Mouse (Mus musculus): ENCODE measurements around the gene Kcnip4.

Gene Kcnip4

GRCm38 (mm10) chr5:49356381-49356780 lies 168.3 kb downstream of the Kcnip4 start:
- DNase-seq (ENCODE audit: low read depth, low spot score) = no peak

GRCm38 (mm10) chr5:49352061-49352460 lies 172.6 kb downstream of the Kcnip4 start:
- no peak for DNase-seq (ENCODE audit: low read depth, low spot score)

GRCm38 (mm10) chr5:49350126-49350909 lies 174.4 kb downstream of the Kcnip4 start:
- peak; percentile 1 for DNase-seq (ENCODE audit: low read depth, low spot score)

GRCm38 (mm10) chr5:49349541-49349940 lies 175.2 kb downstream of the Kcnip4 start:
- DNase-seq (ENCODE audit: low read depth, low spot score) = no peak

GRCm38 (mm10) chr5:49348511-49348910 lies 176.2 kb downstream of the Kcnip4 start:
- DNase-seq (ENCODE audit: low read depth, low spot score) = no peak

DNA sequence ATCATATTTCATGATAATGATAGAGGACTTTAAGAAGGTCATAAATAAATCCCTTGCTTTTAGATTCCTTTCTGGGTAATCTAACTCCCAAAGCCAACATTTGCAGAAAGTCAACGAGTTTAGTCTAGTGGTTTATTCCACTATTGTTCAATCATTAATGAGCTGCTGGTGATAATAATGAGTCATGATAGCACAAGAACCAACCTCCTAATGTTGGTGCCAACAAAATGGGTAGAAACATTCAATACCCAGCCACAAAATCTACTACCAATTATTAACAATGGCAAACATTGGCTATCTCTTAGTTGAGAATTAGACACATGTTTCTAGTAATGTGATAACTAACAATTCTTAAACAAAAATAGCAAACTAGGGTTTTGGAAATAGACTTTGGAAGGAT lies 180.1 kb downstream of the Kcnip4 start:
- DNase-seq (ENCODE audit: low read depth, low spot score) = no peak

DNA sequence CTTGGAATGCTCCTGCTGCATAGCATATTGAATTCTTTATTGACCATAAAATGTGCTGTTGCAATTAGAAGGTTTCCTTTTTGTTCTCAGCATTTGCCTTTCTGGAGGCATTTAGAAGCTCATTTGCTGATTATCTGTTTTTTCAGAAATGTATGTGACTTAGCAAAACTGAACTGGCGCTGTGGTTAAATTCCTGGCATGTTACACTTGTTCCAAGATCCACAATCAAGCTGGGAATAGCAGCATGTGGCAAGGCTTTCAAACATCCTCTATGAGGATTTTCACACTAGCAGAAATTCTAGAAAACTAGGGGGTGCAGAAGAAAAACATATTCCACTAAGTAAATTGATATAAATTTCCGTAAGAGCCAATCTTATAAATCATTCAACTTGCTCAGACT lies 187.5 kb downstream of the Kcnip4 start:
- no peak for DNase-seq (ENCODE audit: low read depth, low spot score)

GRCm38 (mm10) chr5:49333063-49333462 lies 191.6 kb downstream of the Kcnip4 start:
- DNase-seq (ENCODE audit: low read depth, low spot score) = no peak

DNA sequence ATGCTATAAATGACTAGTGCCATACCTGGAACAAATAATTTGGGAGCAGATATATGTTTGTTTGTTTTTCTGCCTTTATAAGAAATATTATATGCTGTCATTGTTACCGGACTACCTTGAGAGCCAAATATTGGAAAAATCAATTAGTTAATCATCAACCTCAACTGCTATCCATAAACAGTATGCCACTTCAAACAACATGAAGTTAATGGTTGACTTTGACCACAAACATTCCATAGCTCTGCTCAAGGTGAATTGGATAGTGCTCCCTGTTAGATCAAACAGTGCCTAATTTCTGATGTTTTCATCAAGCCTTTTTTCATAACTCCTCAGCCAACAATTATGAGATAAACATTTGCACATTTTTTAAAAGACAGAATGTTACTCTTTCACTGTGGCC lies 195.7 kb downstream of the Kcnip4 start:
- DNase-seq (ENCODE audit: low read depth, low spot score) = no peak

- no peak for DNase-seq (ENCODE audit: low read depth, low spot score)
Observed at GRCm38 (mm10) chr5:49318661-49319060, 206.0 kb downstream of the Kcnip4 start.

DNA sequence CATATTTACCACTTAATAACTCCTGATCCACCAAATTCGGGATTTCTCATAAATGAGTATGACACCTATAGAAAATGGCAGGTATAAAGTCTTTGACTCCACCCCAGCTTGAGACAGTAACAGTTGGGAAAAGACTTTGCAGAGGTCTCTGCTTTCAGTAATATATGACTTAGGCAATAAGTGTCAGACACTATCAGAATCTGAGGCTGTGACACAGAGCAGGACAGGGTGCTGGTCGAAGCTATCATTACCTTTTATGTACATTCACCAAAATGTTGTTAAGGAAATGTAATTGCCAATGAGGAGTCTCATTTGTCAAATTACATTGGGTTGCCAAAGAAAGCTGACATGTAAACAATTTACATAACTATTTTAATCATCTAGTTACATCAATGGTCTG lies 206.8 kb downstream of the Kcnip4 start:
- DNase-seq (ENCODE audit: low read depth, low spot score) = no peak

DNA sequence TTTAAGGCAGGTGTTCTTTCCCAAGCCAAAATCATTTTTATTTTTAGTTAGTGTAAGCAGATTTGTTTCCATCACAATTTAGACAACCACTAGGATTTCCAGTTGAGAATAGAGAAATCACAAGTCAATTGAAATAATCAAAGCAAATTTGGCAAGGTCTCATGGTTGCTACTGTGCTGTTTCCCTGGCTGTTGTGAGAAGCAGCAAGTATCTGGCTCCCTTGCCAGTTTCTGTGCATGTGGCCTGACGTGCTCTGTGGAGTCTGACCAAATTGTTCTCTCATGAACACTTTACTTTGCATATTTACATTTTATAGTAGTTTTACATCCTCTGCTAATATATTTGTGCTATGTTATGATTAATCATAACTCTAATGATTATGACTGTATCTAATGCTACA lies 217.9 kb downstream of the Kcnip4 start:
- DNase-seq (ENCODE audit: low read depth, low spot score) = no peak

DNA sequence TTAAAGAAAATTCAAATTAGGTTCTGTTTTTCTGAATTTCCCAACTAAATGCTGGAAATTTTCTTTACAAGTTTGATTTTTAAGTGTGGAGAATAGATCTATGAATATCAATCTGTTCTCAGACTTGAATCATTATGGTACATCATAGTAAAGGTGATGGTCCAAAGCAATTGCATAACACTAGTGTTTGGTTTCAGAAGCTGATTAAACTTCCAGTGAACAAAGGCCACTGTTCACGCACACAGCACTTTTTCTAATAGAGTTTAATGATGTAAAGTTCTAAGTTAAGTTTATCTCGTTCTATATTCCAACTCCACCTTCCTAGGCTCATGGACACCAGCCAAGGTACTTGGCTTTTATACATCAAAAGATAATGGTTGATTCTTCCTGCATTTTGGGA lies 219.4 kb downstream of the Kcnip4 start:
- DNase-seq (ENCODE audit: low read depth, low spot score) = no peak

DNA sequence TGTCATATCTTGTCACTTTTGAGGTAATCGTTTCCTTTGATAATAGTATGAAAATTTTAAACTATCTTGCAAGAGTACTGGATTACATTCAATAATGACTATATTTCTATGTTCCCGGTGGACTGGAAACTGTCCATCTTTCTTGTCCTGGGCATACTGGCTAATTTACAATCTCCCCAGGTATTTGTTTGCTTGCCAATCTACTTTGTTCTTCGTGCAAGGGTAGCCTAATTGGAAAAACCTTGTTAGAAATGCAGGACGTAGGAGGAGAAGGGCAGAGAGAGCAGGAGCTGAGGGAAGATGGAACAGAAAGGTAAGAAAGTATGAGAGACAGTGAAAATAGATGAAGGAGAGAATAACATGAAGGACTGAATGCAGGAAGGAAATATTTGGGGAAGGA lies 226.1 kb downstream of the Kcnip4 start:
- DNase-seq (ENCODE audit: low read depth, low spot score) = no peak

- no peak for DNase-seq (ENCODE audit: low read depth, low spot score)
Observed at GRCm38 (mm10) chr5:49292421-49292820, 232.3 kb downstream of the Kcnip4 start.

- DNase-seq (ENCODE audit: low read depth, low spot score) = no peak
Observed at GRCm38 (mm10) chr5:49291801-49292200, 232.9 kb downstream of the Kcnip4 start.

- no peak for DNase-seq (ENCODE audit: low read depth, low spot score)
Observed at GRCm38 (mm10) chr5:49285455-49286135, 239.1 kb downstream of the Kcnip4 start.

- no peak for DNase-seq (ENCODE audit: low read depth, low spot score)
Observed at GRCm38 (mm10) chr5:49284776-49285175, 239.9 kb downstream of the Kcnip4 start.

DNA sequence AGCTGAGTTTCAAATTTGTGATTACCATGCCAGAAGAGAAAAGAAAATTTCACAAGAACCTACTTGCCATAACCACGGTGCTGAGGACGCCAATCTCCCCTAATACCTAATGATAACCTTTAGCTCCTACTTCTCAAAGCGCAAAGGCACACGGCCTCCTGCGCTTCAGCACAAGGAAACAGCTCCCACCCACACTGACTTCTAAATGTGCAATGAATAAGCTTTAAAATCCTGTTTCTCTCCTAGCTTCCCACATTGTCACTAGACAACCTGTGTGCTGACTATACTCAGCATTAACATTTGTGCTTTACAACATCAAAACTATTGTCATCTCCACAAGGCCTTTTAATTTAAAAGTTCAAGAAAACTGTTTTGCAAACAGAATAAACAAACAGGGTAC lies 241.3 kb downstream of the Kcnip4 start:
- no peak for DNase-seq (ENCODE audit: low read depth, low spot score)

DNA sequence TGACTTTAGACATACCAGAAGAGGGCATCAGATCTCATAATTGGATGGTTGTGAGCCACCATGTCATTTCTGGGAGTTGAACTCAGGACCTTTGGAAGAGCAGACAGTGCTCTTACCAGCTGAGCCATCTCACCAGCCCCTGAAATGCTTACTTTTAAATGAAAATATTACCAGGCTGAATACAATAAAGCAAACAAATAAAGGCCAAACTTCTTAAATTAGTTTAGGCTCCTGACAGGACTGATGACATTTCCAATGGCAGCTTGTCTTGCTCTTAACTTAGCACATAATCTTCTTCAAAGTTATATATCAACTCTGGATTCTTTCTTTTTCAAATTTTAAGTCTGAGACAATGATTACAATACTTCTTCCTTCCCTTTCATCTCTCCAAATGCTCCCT lies 252.8 kb downstream of the Kcnip4 start:
- DNase-seq (ENCODE audit: low read depth, low spot score) = no peak

DNA sequence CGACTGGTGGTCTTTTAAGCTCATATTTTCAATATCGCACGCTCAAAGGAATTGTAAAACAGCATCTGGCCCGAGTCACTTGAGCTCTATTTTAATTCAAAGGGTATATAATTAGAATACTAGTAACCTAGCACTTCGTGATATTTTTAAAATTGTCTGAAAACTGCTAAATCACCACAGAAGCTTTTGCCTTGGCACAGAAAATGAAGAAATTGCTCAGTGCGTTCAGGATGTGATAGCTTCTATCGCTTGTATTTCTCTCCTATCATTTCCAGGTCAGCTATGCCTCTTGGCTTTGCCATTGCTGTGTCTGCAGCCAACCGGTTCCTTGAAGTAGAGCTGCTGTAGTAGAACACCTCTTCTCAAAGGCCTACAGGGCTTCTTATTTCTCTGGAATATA lies 255.9 kb downstream of the Kcnip4 start:
- no peak for DNase-seq (ENCODE audit: low read depth, low spot score)

DNA sequence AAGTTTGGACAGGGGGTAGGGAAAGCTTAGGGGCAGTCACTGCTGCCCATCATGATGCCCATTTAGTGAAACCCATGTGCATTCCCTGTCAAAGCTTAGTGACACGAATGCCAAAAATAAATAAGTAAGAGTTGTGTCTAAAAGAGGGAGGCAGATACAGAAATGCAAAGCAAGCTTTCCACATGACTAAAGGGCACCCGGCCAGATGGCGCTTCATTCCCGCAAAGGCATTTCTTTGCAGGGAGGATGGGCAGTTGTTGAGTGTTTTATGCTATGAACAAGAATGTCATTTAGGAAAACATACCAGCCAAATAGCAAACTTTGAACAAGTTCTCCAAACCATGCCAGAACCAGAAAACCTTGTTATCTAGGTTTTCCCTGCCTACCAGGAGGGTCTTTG lies 265.4 kb downstream of the Kcnip4 start:
- no peak for DNase-seq (ENCODE audit: low read depth, low spot score)

DNA sequence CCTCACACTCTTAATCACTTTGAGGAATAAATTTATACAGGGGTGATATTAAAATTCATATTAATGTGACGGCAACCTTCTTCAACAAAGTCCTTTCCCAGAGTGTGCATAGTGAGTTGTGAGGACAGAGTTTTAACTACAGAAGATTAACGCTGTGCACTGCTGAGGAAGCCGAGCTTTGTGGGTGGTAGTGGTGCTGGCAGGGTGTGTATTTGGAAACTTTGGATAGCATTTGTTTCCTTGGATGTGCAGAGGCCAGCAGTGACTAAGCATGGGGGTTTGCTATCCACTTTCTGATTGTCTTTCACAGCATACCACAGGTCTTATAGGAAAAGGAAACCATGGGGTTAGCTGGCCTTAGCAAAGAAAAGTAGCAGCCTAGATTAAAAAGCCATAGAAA lies 267.9 kb downstream of the Kcnip4 start:
- no peak for DNase-seq (ENCODE audit: low read depth, low spot score)
